Mouse (Mus musculus): Measurements from ENCODE around the gene Igsf21. TPM values are rescaled to one million over a fixed set of nuclear protein-coding genes. Genes with fewer than 3 reads are reported as not detected.

Igsf21 gene
- polyA plus RNA-seq, 1 experiment from 2014 or later: 13.8 TPM

DNA sequence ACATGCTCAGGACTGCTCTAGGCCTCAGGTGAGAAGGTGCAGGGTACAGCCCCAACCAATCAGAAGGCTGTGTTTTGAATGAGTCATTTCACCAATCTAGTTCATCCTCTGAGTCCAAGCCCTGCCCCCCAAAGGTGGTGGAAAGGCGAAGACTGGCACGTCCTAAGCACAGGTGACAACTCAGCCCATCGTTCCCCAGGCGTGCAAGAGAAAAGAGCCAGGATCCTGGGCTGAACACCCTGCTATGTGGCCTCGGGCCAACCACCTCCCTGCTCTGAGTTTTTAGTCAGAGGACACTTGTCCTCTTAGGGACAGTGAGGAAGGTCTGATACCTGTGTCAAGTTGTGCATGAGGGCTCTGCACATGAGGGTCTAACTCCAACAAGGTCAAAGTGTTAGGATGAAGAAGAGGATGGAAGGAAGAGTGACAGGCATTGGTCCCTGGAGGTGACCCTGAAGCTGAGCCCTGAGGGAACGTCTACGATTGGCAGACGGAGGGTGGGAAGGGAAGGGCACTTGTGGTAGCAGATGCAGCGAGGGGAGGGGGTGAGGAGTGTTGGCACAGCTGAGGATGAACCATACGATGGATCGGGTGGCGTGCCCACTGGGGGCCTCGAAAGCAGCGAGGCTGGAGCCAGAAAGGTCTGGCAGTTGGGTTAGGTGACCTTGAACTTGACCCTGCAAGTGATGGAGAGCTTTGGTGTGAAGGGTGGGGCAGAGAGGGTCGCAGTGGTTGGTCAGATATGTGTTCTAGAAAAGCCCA, 99.3 kb downstream of the Igsf21 start:
- H3K9me3 ChIP-seq: no peaks in the 10 kb centered on the region
- H3K4me1 ChIP-seq (replicated peaks): peaks cover 15% of the 10 kb centered on the region; the same call in 1 of the 2 replicates
- DNase-seq (ENCODE audit: low spot score): no peak
- WGBS: 84% methylated on average over 15 of the region's 15 CpGs
- no peaks in the 10 kb centered on the region for H3K36me3 ChIP-seq
- H3K27me3 ChIP-seq (ENCODE audit: insufficient read depth, poor library complexity, severe bottlenecking): peaks cover 8% of the 10 kb centered on the region
- H3K4me3 ChIP-seq: no peak overlapping the region
- no peak overlapping the region for H3K27ac ChIP-seq

DNA sequence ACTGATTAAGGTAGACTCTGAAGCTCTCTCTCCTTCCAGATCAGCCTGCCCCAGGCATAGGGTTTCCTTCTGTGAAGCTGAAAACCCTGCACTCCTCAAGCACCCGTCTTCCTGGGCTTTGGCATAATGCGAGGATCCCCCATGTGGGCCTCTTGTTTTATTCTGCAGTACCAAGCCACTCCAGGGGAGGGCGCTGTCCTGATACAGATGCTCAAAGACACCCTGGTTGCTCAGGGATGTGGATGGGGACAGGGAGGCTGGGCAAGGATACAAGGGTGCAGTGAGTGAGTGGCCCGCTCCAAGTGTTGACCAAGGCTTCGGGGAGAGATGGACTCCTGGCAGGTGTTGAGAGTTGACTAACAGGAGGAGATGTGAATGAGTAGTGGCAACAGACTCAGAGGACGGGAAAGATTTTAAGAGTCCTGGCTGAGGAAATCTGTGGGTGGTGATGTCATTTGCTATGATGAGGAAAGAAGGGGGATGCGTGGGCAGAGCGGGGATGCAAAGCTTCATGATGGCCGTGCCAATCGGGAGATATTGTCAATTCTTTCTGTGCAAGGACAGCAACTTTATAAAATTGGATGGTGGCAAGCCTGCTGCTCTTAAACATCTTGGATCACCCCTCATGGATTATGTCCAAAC, 102.6 kb downstream of the Igsf21 start:
- H3K4me1 ChIP-seq (replicated peaks): peaks cover 18% of the 10 kb centered on the region; the same call in 1 of the 2 replicates
- H3K9me3 ChIP-seq: no peaks in the 10 kb centered on the region
- WGBS: 87% methylated on average over 10 of the region's 10 CpGs
- H3K4me3 ChIP-seq: no peak overlapping the region
- no peak overlapping the region for H3K27ac ChIP-seq
- 0 out of 2 replicates have a peak, but pooled peaks cover 4% of the 10 kb centered on the region for H3K27me3 ChIP-seq (ENCODE audit: insufficient read depth, poor library complexity, severe bottlenecking)
- H3K36me3 ChIP-seq: no peaks in the 10 kb centered on the region
- no peak for DNase-seq (ENCODE audit: low spot score)

DNA sequence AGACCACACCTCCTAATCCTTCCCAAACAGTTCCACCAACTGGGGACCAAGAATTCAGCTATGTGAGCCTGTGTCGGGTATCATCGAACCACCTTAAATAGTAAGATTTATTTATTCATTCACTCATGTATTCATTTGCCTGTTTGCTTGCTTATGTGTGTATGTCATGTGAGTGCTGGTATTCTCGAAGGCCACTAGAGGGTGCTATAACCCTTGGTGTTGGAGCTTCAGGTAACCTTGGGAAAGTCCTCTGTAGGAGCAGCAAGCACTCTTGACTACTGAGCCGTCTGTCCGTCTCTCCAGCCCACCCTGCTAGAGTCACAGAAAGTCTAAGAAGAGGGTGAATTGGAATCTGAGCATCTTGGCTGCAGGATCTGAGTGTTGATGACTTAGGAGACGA, 103.4 kb downstream of the Igsf21 start:
- Histone ChIP-seq H3K27me3 (ENCODE audit: insufficient read depth, poor library complexity, severe bottlenecking) (0 out of 2 replicates have a peak, but pooled peaks cover 4% of the 10 kb centered on the region), H3K27ac (no peak overlapping the region), H3K4me3 (no peak overlapping the region), H3K4me1 (replicated peaks) (peaks cover 21% of the 10 kb centered on the region; the same call in 1 of the 2 replicates), H3K9me3 (no peaks in the 10 kb centered on the region), H3K36me3 (no peaks in the 10 kb centered on the region)
- 94% methylated on average over 6 of the region's 6 CpGs for WGBS
- DNase-seq (ENCODE audit: low spot score): no peak

DNA sequence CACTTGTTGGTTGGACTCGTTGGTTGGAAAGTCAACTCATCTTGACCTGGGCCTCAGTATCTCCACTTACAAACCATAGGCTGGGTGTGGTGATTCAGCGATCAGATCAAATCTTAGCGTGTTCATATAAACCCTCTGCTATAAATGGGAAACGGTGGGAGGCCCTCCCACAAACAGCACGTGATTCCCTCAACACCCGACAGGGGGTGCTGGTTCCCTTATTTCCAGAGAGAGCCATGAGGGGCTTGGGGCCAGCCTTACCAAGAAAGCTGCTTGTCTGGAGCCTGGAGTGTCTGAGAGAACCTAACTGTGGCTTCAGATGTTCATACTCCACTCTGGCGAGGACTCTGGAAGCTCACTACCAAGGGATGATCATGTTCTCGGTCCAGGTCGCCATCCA, 106.1 kb downstream of the Igsf21 start:
- H3K4me3 ChIP-seq: no peak overlapping the region
- H3K4me1 ChIP-seq (replicated peaks): peaks cover 11% of the 10 kb centered on the region; the same call in 1 of the 2 replicates
- no peaks in the 10 kb centered on the region for H3K27me3 ChIP-seq (ENCODE audit: insufficient read depth, poor library complexity, severe bottlenecking)
- H3K36me3 ChIP-seq: no peaks in the 10 kb centered on the region
- peak; percentile 24 for DNase-seq (ENCODE audit: low spot score)
- peaks cover 6% of the 10 kb centered on the region; the same call in 1 of the 2 replicates for H3K9me3 ChIP-seq
- 71% methylated on average over 9 of the region's 9 CpGs for WGBS
- no peak overlapping the region for H3K27ac ChIP-seq

DNA sequence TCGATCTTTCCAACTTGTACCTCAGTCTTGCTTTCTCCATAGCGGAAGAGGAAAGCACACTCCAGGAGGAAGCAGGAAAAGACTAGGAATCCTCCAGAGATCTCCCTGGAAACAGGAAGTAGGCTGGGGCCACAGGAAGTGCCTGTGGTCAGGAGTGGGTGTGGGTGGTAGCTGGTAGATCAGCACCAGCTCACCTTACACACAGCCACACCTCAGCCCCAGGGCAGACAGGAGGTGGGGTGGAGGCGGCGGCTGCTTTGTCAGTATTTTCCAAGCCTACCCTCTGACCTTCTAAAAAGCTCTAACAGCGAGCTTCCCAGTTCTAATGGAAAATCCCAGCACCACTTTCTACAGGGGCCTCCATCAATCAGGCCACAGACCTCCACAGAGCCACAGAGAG, 107.7 kb downstream of the Igsf21 start:
- peaks cover 23% of the 10 kb centered on the region for H3K4me1 ChIP-seq (replicated peaks)
- no peak for DNase-seq (ENCODE audit: low spot score)
- 59% methylated on average over 5 of the region's 5 CpGs for WGBS

DNA sequence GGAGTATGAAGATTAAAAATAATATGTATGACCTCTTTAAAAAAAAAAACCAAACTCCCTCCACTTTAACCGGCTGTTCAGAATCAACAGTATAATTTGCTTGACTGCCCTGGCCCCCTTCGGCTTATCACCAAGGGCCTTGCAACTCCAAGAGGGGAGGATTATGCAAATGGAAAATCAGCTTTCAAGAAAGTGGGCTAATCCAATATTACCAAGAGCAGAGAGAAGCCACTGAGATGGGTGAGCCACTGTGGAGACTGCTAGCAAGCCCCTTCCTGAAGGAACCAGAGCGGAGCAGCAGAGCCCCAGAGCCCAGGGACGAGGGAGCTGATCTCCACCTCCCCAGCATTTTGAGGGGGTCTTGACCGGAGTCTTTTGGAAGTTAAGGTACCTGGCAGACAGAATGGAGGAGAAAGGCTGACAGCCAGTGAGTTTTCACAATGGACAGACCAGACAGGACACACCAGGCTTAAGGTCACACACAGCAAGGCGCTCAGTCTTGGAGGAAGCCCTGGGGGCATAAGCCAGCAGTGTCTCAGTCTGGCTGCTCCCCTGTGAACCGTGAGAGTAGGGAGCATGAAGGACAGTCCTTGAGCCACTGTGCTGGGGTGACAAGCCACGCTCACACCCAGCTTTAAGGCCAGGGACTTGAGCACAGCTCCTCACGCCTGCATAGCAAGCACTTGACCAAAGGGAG, 114.8 kb downstream of the Igsf21 start:
- Histone ChIP-seq H3K4me1 (replicated peaks) (peaks cover 57% of the 10 kb centered on the region), H3K4me3 (no peak overlapping the region), H3K9me3 (peaks cover 4% of the 10 kb centered on the region; the same call in 1 of the 2 replicates), H3K36me3 (no peaks in the 10 kb centered on the region), H3K27ac (peak overlapping the region; percentile 79), H3K27me3 (ENCODE audit: insufficient read depth, poor library complexity, severe bottlenecking) (0 out of 2 replicates have a peak, but pooled peaks cover 7% of the 10 kb centered on the region)
- WGBS: 20% methylated on average over 9 of the region's 9 CpGs
- no peak for DNase-seq (ENCODE audit: low spot score)

More for the DNA sequence above, 107.7 kb downstream of the Igsf21 start:
- peaks cover 6% of the 10 kb centered on the region; the same call in 1 of the 2 replicates for H3K9me3 ChIP-seq
- no peak overlapping the region for H3K4me3 ChIP-seq
- H3K27ac ChIP-seq: peak overlapping the region; percentile 16; the same call in 1 of the 2 replicates
- 0 out of 2 replicates have a peak, but pooled peaks cover 5% of the 10 kb centered on the region for H3K27me3 ChIP-seq (ENCODE audit: insufficient read depth, poor library complexity, severe bottlenecking)
- H3K36me3 ChIP-seq: no peaks in the 10 kb centered on the region

DNA sequence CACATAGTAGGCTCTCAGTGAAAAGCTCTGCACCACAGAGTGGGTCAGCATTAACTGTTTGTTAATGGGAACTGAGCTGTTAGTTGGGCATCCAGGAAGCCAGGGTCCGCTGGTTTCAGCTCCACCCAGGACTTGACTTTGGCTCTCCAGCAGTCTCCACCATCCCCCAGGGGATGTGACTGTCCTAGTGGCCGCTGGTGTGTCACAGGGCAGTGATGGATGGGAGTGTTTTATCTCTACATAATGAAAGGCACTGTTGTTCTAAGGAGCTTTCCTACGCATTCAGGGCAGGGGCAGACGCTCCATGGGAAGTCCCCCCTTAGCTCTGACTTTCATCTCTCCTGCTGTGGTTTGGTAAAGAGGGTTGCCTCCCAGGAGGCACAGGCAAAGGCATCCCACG, 115.4 kb downstream of the Igsf21 start:
- peak overlapping the region; percentile 79; the same call in 1 of the 2 replicates for H3K27ac ChIP-seq
- no peak overlapping the region for H3K4me3 ChIP-seq
- 2% methylated on average over 5 of the region's 5 CpGs for WGBS
- H3K27me3 ChIP-seq (ENCODE audit: insufficient read depth, poor library complexity, severe bottlenecking): 0 out of 2 replicates have a peak, but pooled peaks cover 7% of the 10 kb centered on the region
- H3K9me3 ChIP-seq: no peaks in the 10 kb centered on the region
- peaks cover 60% of the 10 kb centered on the region for H3K4me1 ChIP-seq (replicated peaks)
- peak; percentile 43 for DNase-seq (ENCODE audit: low spot score)
- H3K36me3 ChIP-seq: no peaks in the 10 kb centered on the region

DNA sequence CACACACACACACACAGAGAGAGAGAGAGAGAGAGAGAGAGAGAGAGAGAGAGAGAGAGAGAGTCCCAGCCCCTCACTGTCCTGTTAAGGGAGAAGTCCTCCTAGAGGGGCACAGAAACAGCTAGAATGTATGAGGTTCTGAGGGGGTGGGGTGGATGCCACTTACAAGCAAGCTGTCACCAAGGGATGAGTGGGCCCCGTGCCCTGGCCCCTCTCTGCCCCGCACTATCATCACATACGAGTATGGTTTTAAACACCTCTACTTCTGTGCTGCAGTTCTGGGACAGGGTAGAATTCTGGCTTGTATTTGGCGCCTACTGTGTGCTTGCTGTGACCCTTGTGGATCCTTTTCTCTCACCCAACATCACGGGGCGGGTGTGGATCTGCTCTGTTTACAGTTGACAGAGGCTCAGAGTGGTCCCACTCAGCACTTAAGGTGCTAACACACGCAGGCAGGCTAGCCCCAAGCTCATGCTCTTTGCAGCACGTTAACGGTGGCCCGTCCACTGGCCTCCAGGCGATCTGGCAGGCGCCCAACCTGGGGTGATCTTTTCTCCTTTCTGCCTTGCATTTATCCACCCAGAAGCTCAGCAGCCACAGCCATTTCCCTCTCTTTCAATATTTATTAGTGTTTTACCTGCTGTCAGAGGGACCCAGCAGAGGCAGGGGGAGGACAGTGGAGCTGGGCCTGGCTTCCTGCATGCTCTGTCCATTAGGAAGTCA, 116.9 kb downstream of the Igsf21 start:
- Histone ChIP-seq H3K4me1 (replicated peaks) (peaks cover 54% of the 10 kb centered on the region), H3K36me3 (no peaks in the 10 kb centered on the region), H3K27ac (peak overlapping the region; percentile 79; the same call in 1 of the 2 replicates), H3K27me3 (ENCODE audit: insufficient read depth, poor library complexity, severe bottlenecking) (0 out of 2 replicates have a peak, but pooled peaks cover 12% of the 10 kb centered on the region), H3K4me3 (no peak overlapping the region), H3K9me3 (no peaks in the 10 kb centered on the region)
- no peak for DNase-seq (ENCODE audit: low spot score)
- 72% methylated on average over 12 of the region's 12 CpGs for WGBS

DNA sequence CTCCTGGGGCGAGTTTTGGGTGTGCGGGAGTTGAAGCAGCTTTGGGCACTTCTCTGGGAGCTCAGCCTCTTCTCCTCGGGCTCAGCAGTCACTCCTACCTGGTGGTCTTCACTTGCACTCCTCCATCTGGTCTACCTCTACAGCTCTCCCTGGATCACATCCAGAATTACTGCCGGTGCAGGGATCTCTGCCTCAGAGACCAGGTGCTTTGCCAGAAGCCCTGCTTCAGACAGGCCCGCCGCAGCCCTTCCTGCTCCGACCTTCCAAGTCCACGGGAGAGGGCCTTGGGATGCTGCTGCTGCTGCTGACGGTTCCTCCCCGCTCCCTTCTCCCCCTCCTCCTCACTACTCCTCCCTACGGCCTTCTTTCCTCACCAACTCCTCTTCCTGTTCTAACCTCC, 118.5 kb downstream of the Igsf21 start:
- Histone ChIP-seq H3K4me3 (no peak overlapping the region), H3K9me3 (no peaks in the 10 kb centered on the region), H3K27ac (0 out of 2 replicates have a peak overlapping the region, but pooled peaks have one; percentile 40), H3K36me3 (no peaks in the 10 kb centered on the region), H3K4me1 (replicated peaks) (peaks cover 63% of the 10 kb centered on the region), H3K27me3 (ENCODE audit: insufficient read depth, poor library complexity, severe bottlenecking) (0 out of 2 replicates have a peak, but pooled peaks cover 8% of the 10 kb centered on the region)
- no peak for DNase-seq (ENCODE audit: low spot score)
- WGBS: 84% methylated on average over 11 of the region's 11 CpGs

DNA sequence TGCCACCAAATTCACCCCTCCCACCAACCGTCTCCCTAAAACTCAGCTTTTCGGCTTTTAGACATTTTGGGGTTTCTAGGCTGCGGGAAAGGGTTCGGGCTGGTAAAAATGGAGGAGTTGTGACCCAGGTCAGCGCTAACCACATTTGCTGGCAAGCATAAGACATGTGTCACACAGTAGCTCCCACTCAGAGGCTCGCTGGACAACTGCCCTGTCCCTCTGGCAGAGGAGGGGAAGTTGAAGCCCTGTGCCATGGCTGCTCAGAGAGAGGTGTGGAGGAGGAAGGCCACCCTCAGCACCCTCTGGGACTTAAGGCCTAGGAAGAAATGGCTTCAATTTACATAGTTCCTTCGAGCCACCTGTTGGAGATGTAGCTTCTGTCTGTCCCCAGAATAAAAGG, 120.8 kb downstream of the Igsf21 start:
- no peaks in the 10 kb centered on the region for H3K9me3 ChIP-seq
- no peaks in the 10 kb centered on the region for H3K36me3 ChIP-seq
- no peak overlapping the region for H3K4me3 ChIP-seq
- DNase-seq (ENCODE audit: low spot score): no peak
- peaks cover 47% of the 10 kb centered on the region for H3K4me1 ChIP-seq (replicated peaks)
- H3K27ac ChIP-seq: no peak overlapping the region
- WGBS: 86% methylated on average over 7 of the region's 7 CpGs
- H3K27me3 ChIP-seq (ENCODE audit: insufficient read depth, poor library complexity, severe bottlenecking): 0 out of 2 replicates have a peak, but pooled peaks cover 5% of the 10 kb centered on the region

DNA sequence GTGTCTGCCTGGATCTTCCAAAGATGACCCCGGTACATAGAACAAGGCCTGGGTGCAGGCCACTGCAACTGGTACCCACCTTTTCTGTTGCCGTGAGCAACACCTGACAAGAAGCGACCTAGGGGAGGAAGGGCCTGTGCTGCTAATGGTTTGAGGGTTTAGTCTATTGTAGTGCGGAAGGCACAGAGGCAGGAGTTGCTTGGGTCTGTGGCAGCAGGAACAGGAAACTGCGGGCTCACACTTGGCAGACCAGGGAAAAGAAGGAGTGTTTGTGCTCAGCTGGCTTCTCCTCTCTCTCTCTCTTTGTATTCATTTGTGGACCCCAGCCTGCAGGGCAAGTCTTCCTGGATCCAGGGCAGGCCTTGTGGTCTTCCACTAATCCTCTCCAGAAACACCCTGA, 124.0 kb downstream of the Igsf21 start:
- peaks cover 26% of the 10 kb centered on the region for H3K4me1 ChIP-seq (replicated peaks)
- no peak overlapping the region for H3K4me3 ChIP-seq
- H3K27ac ChIP-seq: no peak overlapping the region
- 88% methylated on average over 5 of the region's 5 CpGs for WGBS
- no peaks in the 10 kb centered on the region for H3K36me3 ChIP-seq
- no peak for DNase-seq (ENCODE audit: low spot score)
- no peaks in the 10 kb centered on the region for H3K9me3 ChIP-seq
- 0 out of 2 replicates have a peak, but pooled peaks cover 5% of the 10 kb centered on the region for H3K27me3 ChIP-seq (ENCODE audit: insufficient read depth, poor library complexity, severe bottlenecking)

DNA sequence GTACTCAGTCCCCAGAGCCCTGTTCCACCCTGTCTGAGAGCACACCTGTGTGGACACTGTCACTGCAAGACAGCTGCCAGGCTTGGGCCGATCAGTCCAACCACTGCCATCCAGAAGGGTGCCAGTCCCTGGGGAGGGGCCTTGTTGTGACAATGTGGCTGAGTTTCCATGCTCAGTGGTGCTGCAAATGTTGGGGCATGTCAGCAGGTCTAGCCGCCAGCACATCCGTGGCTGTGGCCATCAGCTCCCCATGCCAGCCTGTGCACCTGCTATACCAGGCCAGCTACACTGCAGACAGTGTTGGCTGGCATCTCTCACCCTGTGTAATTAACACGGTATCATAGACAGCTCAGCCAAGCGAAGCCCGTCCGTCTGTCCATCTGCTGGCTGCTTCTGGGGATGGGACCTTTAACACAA, 129.3 kb downstream of the Igsf21 start:
- H3K27me3 ChIP-seq (ENCODE audit: insufficient read depth, poor library complexity, severe bottlenecking): 0 out of 2 replicates have a peak, but pooled peaks cover 4% of the 10 kb centered on the region
- no peaks in the 10 kb centered on the region for H3K36me3 ChIP-seq
- 86% methylated on average over 7 of the region's 7 CpGs for WGBS
- no peak overlapping the region for H3K4me3 ChIP-seq
- DNase-seq (ENCODE audit: low spot score): no peak
- H3K4me1 ChIP-seq (replicated peaks): no peaks in the 10 kb centered on the region; the same call in 1 of the 2 replicates
- H3K27ac ChIP-seq: no peak overlapping the region
- H3K9me3 ChIP-seq: no peaks in the 10 kb centered on the region

All from hindbrain, embryonic 10.5 days (tissue).